Mouse (Mus musculus) stomach, embryonic 16.5 days (tissue): Measurements from ENCODE around the gene Stil. TPM values are rescaled to one million over a fixed set of nuclear protein-coding genes. Genes with fewer than 3 reads are reported as not detected.

Experiments used
- polyA plus RNA-seq: library from polyadenylated mRNA; unstranded; fragments of >200 nt; fragmentation: Nextera tagmentation; extraction: Ambion mirVana; gene quantifications from 2 replicates; pipeline ENCODE4 v1.2.1, GENCODE M21; 2015

Stil gene
- polyA plus RNA-seq, 1 experiment from 2014 or later, result 10.2 TPM

Other genes starting within 250 kb of the Stil start
- not detected in 2 replicates for gene Gm12830, start 178.4 kb upstream of the Stil start, polyA plus RNA-seq
- gene Foxd2, start 91.3 kb upstream of the Stil start, polyA plus RNA-seq, result not detected in 2 replicates
- gene Foxe3, start 74.1 kb upstream of the Stil start, polyA plus RNA-seq, result not detected in 2 replicates
- gene Cmpk1, start 12.9 kb upstream of the Stil start, polyA plus RNA-seq, result 121 and 123 TPM in 2 replicates
- gene Tal1, start 56.3 kb downstream of the Stil start, polyA plus RNA-seq, result 0.59 and 1.1 TPM in 2 replicates
- gene Pdzk1ip1, start 88.5 kb downstream of the Stil start, polyA plus RNA-seq, result 130 and 180 TPM in 2 replicates
- 0.46 and 0.61 TPM in 2 replicates for gene Cyp4x1, start 134.1 kb downstream of the Stil start, polyA plus RNA-seq
- gene Cyp4a29, start 241.9 kb downstream of the Stil start, polyA plus RNA-seq, result not detected in 2 replicates